Mouse (Mus musculus) mature B cell (primary cell): ENCODE measurements around the gene Alb.

ENCODE experiments used
- in situ Hi-C: fragments of 300-500 bp; cut with MboI; formaldehyde crosslinking; loops from 2 replicates; pipeline ENCODE4 v1.14.3; 2019

The Alb gene

DNA sequence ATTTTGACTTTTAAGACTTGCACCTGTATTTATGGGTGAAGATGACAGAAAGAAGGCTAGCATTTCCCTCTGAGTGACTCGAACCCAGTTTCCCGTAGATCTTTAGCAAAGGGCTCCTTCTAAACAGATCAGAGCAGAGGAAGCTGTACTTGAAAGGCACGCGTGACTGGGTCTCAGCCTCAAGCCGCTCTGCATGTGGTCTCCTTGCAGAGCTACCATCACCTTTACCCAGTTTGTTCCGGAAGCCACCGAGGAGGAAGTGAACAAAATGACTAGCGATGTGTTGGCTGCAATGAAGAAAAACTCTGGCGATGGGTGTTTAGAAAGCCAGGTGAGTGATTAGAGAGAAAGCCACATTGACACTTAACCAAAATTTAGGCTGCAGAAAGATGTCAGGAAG, 31.7 kb downstream of the Alb start:
- in situ Hi-C loops, result no loop called here

DNA sequence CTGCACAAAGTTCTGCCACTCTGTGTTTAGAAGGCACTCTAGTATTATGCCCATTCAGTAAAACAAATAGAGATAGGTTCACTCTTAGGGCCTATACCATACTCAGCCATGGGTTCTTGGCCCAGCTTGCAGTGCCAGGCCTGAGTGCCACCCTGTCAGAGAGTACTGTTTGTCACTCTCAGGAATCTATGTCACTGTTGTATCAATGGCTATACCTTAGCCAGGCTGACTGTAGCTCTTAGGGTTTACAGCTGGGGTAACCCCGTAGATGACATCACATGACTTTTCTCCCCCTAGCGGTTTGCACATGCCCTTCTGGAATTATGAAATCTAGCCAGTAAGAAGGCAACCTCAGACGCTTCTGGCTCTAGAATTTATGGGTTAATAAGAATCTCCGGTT, 33.6 kb downstream of the Alb start:
- in situ Hi-C loops, result no loop called here

DNA sequence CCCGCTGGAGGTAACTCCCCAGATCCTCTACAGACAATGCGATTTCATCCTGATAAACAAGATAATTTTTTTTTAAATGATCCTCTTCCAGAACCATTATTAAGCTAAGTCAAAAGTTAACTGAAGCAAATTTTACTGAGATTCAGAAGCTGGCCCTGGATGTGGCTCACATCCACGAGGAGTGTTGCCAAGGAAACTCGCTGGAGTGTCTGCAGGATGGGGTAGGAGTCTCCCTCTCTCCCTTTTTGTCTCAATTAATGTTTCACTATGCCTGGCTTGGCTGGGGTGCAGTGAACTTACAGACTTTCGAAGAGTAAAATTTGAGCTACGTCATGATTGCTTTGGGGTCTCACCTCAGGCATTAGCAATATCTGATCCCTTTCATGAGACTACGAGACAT, 38.8 kb downstream of the Alb start:
- in situ Hi-C loops, result no loop called here

DNA sequence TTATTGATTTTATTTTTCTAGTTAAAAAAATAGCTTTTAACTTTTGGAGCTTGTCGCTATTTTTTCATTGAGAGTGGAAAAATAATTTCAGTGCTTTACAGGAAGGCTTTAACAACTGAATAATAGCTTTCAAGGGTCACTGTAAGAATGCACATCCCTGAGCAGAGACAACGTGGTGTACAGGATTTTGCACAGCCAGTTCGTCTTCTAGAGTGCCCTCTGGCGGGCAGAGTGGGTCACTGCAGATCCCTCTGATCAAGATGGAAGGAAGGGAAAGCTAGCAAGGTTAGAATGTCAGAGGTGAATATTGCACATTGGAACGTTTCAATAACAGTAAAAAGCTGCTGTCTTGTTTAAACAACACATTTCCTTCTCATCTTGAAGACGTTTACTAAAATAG, 40.0 kb downstream of the Alb start:
- in situ Hi-C loops, result no loop called here

DNA sequence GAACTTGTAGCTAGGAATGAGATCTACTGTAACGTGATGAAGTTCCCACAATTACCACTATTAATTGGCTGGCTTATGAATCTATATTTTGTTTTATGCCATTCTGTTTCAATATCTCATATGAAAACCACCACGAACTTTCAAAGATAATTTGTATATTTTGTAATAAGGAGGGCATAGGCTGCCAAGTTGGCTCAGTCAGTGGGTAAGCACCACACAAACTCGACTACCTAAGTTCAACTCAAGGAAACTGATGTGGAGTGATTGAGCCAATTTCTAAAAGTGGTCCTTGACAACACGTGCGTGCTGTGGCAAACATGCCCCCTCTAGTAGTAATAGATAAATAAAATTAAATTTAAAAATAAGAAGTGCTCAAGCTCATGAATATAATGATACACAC, 41.1 kb downstream of the Alb start:
- in situ Hi-C loops, result no loop called here

DNA sequence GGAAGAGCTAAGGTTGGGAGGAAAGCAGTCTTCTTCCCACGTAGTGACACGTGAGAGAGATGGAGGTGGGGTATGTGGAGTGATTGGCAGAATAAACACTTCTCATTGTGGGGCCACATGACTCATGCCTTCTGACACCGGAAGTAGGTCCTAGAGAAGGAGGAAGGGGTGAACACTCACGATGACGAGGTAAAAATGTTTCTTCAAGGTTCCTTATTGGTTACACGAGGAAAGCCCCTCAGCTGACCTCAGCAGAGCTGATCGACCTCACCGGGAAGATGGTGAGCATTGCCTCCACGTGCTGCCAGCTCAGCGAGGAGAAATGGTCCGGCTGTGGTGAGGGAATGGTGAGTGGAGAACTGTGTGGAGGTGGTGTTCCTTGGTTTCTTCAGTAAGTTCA, 44.0 kb downstream of the Alb start:
- in situ Hi-C loops, result no loop called here

DNA sequence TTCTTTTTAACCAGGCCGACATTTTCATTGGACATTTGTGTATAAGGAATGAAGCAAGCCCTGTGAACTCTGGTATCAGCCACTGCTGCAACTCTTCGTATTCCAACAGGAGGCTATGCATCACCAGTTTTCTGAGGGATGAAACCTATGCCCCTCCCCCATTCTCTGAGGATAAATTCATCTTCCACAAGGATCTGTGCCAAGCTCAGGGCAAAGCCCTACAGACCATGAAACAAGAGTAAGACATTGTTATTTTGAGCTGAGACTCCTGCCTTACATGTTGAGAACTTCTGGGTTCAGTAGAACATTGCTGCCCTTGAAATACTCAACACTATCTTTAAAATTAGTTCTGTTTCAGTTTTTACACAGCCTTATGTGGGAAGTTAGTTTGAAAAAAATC, 45.8 kb downstream of the Alb start:
- in situ Hi-C loops, result no loop called here

DNA sequence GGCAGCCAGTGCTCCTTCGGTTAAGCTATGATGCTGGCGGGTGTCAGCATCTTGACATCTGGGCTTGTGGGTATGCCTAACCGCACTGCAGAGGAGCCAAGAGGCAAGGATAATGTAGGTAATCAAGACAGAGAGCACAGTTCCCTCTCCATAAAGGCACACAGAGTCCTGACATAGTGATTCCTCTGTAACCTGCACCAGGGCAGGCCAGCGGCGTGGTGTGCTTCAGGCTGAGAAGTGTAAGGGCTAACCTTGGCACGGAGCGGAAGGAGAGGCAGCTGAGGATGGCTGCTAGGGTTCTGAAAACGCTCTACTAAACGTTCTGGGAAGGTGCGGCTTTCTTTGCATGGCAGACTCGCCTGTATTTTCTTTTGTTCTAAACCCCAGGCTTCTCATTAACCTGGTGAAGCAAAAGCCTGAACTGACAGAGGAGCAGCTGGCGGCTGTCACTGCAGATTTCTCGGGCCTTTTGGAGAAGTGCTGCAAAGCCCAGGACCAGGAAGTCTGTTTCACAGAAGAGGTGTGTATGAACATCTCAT, 46.8 kb downstream of the Alb start:
- in situ Hi-C loops, result no loop called here

DNA sequence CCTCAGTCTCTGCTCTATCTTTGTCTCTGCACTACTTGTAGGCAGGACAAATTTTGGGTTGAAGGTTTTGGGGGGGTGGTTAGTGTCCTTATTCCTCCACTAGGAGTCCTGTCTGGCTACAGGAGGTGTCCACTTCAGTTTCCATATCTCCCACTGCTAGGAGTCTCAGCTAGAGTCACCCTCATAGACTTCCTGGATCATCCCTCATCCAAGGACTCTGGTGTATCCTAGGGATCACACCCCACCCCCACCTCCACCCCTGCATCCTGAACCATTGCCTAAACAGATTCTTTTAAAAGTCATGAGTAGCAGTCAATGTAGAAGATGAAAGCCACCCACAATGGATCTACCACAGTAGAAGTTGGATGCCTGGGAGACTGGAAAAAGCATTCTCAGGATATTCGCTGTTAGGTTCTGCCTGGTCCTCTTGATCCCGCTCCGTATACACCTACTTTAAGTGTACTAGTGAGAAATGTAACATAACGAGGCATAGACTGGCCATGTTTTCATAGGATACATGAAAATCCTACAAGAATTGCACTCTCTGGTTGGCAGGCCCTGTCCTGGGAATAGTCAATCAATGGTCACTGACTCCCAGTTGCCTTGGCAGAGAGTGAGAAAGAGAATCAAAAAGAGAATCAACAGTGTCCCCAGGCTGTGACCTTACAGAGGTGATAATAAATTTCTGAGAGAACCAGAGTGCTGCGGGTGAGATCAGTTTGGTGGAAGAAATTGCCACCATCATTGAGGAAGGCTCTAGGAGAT, 49.3 kb downstream of the Alb start:
- in situ Hi-C loops, result no loop called here

DNA sequence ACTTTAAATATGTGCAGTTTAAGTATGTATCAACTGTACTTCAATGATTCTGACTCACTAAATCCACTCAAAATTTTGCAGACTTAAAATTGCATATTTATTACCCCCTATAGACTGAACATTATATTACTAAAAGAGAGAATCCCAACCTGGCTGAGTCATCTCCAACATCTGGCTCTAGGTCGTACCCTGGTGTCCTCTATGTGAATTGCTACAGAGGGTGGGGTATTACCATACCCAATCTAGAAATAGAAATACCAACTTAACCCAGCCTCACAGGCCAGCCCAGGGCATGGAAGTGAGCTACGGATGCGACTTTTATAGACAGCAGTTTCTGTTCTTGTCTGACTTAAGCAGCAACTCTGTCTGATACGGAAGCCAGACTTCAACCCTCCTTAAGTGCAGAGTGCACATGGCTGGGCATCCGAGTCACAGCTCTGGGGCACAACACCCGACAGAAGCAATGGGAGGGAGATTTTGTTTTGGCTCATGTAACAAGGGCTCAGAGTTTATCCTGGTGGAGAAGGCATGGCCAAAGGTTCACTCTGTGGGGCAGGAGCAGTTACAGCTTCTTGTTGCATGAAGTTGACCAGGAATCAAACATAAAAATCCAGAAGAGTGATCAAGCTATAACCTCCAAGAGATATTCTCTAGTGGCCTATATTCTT, 51.7 kb downstream of the Alb start:
- in situ Hi-C loops, result no loop called here

DNA sequence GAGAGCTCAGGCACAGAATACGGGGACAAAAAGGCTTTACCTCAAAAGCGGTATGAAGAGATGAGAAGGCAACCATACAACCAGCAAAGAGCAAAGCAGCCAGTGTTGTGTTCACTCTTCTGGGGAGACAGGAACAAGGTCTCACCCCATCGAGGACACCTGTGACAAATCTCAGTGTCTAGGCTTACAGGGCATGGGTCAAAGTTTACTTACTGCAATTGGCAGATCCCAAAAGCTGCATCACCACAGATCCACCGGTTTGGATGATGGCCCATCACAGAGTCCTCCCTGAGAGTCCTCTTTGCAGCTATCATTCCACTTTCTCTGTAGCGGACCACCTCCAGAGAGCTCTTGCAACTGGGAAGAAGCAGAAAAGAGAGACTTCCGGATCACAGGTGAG, 54.9 kb downstream of the Alb start:
- in situ Hi-C loops, result no loop called here

DNA sequence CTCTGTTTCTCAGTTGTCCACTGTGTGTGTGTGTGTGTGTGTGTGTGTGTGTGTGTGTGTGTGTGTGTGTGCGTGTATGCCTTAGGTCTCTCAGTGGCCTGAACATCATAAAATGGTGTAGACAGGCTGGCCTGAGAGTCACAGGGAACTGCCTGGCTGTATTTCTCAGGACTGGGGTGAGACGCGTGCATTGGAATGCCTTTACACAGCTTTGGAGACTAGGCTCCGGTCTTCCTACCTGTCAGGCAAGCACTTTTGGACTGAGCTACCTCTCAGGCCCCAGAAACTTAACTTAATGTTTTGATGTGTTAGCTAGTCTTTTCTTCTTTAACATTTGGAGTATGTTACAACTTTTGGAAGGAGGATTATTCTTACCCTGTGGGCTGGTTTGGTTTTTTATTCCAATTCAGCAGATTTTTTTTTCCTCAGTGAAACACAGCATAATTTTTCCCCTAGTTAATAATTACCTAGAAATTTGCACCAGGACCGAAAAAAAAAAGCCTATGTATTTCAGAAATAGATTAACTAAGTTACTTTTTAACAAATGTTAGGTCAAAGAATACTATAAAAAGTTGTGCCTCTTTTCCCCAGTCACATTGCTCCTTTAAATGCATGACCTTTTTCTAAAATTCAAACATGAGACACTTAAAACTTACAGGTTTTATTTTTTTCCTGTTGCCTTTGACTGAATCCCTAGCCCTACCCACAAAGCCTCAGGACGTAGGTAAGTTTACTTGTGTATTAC, 57.8 kb downstream of the Alb start, which contains the start of gene Afm:
Gene Afm, plus strand, starts transcription at position 577 of the 745 bp plus-strand sequence.
- in situ Hi-C loops, result no loop called here
